Mouse (Mus musculus) embryonic fibroblast, embryonic 13.5 days (primary cell): ENCODE measurements around the gene Raver2.

Experiments used
- CTCF ChIP-seq: IDR thresholded peaks from 2 replicates; pipeline ENCODE4 v1.5.1; 2011; ENCODE audit warnings: mild to moderate bottlenecking, control low read depth, low read length, moderate library complexity, borderline replicate concordance; ENCODE audit not compliant: insufficient read depth
- POLR2A ChIP-seq: IDR thresholded peaks from 2 replicates; pipeline ENCODE4 v1.6.1; 2011; ENCODE audit warnings: low read depth, mild to moderate bottlenecking, control low read depth, low read length, moderate library complexity

- no peak for TF ChIP-seq CTCF
- no peak for TF ChIP-seq POLR2A
Measured at GRCm38 (mm10) chr4:101082176-101082888, 13.5 kb downstream of the Raver2 start.
